Mouse (Mus musculus) large intestine, adult 2 months (tissue): Measurements from ENCODE around the gene Ifna6. TPM values are rescaled to one million over a fixed set of nuclear protein-coding genes. Genes with fewer than 3 reads are reported as not detected.

Source experiments
- DNase-seq: peaks from one replicate; pipeline ENCODE4 v3.0.0-alpha.2; 2012; ENCODE audit warnings: low read depth, low spot score
- WGBS: fragments of 180-500 bp; shearing (Covaris S2); methylation state at CpG from one replicate; pipeline ENCODE4 v1.1.7; 2018; 5-methylcytosine and 5-hydroxymethylcytosine counted together
- polyA plus RNA-seq: library from polyadenylated mRNA; depleted of rRNA; stranded (reverse); fragments of >200 nt; gene quantifications from 2 replicates; pipeline ENCODE4 v1.2.3, GENCODE M21; 2012; rRNA removed

The Ifna6 gene
- polyA plus RNA-seq, 1 experiment: not detected

DNA sequence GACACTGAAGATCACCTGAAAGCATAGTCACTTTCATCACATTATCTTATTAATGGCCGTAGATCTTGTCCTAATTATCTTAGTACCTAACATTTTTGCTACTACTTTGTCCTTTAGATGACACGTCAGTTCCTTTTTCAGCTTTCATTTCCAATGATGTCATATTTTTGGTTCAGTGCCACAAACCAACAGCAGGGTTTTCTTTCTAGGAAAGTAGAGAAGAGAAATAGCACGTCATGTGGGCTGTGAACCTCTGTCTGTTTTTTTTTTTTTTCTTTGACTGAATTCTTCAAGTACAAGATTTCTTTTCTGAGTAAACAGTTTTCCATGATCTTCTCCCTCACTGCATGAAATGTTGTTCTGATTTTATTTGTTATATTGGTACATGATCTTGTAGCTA is 12.8 kb downstream of the Ifna6 start:
- 49% methylated on average over 3 of the region's 3 CpGs for WGBS
- DNase-seq: no peak

DNA sequence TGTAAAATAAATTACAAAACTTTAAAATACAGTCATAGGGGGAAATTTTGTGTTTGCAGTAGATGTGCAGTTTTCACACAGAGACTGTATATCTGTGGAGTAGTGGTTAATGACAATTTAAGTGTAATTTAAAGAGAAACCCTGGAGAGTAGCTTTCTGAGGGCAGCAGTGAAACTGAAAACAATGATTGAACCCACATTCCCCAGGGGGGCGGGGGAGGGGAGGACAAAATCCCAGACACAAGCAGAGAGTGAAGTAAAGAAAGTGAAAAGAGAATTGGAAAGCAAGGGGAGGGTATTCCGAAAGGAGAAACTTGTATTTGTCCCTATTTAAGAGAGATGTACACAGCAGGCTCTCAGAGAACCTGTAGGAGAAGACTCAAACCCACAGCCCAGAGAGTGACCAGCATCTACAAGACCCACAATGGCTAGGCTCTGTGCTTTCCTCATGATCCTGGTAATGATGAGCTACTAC is 14.3 kb downstream of the Ifna6 start, which contains the start of gene Ifna4:
Gene Ifna4 (plus strand): TSS at position 424 of the 474 bp plus-strand sequence.
- DNase-seq: no peak
- 52% methylated on average over 2 of the region's 2 CpGs for WGBS

DNA sequence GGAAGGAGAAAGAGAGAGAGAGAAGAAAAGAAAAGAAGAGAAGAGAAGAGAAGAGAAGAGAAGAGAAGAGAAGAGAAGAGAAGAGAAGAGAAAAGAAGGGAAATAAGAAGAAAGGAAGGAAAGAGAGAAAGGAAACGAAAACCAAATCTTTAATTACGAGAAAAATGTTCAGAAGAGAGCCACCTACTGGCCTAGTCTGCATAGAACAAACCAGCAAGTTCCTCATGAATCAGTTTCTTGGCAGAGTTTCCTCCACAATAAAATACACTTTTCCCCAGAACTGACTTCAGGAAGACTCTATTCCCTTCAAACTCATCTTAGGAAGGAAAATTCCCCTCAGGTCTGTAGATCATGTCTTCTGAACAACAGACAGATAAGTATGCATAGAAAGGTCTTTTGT is 18.1 kb downstream of the Ifna6 start:
- no peak for DNase-seq
- WGBS: 44% methylated on average over 2 of the region's 2 CpGs

DNA sequence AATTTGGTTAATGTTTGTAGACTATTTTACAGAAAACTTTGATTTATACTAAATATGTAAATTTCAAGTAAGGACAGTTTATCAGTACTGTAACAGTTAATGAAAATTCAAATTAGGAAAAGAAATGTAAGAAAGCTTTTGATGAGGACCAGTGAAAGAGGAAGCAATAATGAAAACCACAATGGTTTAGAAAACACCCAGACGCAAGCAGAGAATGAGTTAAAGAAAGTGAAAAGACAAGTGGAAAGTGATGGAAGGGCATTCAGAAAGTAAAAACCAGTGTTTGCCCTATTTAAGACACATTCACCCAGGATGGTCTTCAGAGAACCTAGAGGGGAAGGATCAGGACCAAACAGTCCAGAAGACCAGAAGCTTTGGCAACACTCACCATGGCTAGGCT is 22.5 kb downstream of the Ifna6 start, which contains the start of gene Ifna1:
Gene Ifna1 (plus strand): TSS at position 390 of the 400 bp plus-strand sequence.
- 83% methylated on average over 1 of the region's 1 CpGs for WGBS
- DNase-seq: no peak

DNA sequence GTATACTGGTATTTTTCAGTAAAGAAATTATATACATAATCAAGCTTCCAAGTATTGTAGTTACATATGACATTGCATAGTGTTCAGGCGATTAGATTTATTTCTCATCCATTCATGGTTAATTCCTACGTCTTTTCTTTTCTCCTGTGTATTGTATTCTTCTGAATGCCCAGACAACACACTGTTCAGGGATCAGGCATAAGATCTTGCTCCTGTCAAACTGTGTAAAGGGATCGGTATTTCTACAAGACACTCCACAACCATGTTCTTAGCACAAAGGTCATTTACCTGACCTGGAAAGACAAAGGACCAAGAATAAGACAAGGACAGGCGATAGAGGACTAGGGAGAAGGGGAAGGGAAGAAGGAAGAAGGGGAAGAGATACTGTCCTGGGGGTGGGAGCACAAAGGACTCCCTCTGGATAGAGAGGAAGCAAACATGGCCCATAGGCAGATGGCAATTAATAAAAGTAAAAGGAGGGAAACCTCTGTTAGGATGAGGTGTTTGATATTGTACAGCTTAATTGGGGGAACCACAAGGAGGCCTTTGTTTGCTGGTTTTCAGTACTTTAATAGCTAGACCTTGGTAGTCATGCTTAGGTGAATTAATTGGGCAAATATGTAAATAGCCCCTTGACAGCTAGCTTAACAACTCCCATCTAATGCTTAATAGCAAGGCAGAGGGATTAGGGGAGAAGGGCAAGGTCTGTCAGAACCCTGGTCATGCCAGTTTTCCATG is 24.0 kb downstream of the Ifna6 start:
- WGBS: 77% methylated on average over 4 of the region's 4 CpGs
- no peak for DNase-seq

DNA sequence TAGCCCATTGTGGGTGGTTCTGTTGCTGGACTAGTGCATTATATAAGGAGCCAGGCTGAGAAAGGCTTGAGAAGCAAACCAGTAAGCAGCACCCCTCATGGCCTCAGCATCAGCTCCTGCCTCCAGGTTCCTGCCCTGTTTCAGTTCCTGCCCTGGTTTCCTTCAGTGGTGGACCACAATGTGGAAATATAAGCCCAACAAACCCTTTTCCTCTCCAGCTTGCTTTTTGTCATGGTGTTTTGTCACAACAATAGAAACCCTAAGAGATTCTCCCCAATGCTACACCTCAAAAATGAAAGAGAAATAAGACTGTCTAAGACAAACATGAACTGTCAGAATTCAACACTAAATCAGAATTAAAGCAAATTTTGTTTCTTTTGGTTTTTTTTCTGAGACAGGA is 32.0 kb downstream of the Ifna6 start:
- DNase-seq: no peak

DNA sequence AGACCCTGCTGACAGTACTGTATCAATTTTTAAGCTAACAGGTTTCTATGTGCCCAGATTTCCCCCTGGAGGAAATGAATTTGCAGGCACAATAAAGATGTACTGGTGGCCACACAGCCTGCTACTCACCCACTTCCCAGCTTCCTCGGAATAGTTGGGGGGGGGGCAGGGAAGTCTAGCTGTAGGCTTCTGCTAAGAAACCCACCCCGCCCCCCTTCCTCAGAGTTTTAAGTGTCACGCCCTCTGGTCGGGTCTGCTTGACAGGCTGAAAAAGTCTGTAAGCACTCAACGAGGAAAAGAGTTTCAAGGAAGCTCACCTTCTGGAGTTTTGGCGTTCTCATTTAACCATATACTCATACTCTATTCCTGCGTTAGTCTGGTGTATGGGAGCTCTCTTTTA is 36.1 kb downstream of the Ifna6 start:
- no peak for DNase-seq
- 21% methylated on average over 7 of the region's 7 CpGs for WGBS

DNA sequence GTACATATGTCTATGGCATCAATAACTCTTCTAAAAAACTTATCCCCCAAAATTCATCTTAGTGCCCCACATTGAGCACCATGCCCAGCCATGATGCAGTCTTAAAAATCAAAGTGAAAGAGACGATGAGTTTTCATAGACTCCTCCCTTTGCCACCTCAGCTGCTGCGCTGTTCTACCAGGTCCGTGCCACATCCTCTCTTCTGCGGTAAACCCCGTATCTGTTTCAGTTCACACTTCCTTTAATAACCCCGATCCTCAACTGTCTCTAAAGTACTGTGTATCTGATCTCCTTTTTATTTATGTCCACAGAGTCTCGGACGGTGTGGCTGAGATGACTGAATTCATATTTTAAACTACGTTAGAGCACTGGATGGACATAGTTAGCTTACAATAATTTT is 37.4 kb downstream of the Ifna6 start:
- no peak for DNase-seq
- 70% methylated on average over 9 of the region's 9 CpGs for WGBS

DNA sequence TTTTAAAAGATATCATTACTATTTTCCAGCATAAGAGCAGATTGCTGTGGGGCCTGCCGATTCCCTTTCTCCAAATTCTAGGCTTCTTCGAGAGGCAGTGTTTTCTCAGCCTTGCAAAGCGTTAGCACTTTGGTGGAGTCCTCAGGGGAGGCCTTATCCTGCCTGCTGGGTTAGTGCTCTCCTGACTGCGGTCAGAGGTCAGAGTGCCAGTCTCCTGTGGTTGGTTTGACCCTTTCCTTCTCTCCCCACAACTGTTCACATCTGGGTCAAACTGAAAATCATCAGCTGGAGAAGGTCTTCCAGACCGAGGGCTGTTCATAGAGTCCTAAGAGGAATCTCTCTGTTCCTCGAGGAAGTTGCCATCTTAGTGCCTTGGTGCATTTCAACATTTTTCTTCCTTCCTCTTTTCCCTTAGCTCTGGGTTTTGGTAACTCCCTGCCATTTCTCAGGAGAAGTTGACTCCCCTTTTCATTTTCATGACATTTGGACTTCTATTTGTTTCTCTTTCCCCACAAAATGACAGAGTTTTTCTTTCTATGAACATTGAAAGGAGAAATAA is 37.9 kb downstream of the Ifna6 start:
- DNase-seq: no peak
- 66% methylated on average over 6 of the region's 6 CpGs for WGBS

DNA sequence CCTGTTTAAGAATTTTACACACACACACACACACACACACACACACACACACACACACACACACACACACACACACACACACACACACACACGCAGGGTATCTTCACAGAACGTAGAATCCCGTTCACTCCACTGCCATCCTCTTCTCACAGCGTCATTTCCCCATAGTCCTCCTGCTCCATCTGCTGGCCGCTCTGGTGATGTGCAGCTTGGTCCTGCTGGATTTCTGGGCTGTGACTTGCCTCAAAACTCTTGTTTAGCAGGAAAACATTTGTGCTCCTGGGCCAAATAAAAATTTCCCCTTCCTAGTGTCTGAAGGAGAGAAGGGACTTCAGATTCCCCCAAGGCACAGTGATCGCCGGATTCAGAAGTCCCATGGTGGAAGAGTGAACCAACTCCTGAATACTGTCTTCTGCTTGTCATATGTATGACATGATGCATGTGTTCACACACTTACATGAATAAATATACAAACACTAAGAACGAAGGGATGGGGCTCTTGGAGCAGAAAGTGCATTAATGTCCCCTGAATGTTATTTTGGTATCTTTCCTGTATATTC is 40.2 kb downstream of the Ifna6 start:
- WGBS: under 1% methylated on average over 8 of the region's 8 CpGs
- no peak for DNase-seq

DNA sequence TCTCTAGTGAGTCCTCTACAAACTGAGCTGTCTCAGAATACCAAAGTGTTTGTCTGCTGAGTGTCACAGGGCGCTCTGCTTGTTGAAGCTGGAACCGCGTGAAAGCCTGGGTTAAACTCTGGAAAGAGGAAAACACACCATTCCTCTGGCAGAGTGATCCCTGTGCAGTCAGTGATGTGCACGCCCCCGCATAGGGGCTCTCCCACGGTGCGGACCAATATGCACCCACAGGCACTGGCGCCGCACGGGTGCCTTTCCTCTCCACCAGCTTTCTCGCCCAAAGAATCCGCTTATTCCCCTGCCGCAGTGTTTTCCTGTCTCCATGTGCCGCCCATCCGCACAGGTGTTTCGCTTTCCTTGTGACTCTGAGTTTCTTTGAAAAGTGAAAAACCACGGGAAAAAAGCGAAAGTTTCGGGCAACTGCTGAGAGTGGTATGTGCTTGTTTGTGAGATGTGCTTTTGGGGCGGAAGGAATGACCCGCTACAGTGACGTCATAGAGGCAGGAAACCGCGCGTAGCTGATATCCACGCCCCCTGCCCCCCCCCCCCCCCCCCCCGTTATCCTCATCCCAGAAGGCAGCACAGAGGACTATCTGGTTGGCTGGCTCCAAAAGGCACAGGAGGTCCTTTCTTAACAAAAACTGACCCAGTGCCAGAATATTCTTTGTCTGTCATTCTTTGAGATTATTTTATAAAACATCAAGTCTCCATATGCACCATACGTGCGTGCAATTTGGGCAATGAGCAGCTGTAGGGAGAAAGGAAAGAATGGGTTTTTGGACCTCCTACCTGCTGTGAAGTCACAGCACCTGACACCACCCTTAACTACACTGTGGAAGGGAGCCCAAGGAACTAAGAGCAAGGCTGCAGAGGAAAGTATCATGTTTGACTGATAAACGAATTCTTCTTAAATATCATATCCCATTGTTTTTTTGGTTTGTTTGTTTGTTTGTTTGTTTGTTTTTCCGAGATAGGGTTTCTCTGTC is 41.0 kb downstream of the Ifna6 start:
- WGBS: 6% methylated on average over 31 of the region's 31 CpGs
- no peak for DNase-seq

DNA sequence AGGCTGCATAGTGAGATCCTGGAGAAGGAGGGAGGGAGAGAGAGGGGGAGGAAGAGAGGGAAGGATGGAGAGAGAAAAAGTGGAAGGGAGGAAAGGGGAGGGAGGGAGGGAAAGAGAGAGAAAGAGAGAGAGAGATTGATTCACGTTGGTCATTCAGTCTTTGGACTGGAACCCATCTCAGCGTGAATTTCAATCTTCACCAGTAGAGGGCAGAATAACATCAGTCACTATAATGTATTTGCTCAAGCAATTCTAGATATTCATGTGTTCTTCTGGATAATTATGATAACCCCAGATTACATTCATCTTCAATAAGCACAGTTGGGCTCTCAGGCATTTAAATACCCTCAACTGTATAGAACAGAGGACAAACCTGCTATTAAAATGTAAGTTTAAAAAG is 45.5 kb downstream of the Ifna6 start:
- no peak for DNase-seq
- WGBS: 2% methylated on average over 2 of the region's 2 CpGs

DNA sequence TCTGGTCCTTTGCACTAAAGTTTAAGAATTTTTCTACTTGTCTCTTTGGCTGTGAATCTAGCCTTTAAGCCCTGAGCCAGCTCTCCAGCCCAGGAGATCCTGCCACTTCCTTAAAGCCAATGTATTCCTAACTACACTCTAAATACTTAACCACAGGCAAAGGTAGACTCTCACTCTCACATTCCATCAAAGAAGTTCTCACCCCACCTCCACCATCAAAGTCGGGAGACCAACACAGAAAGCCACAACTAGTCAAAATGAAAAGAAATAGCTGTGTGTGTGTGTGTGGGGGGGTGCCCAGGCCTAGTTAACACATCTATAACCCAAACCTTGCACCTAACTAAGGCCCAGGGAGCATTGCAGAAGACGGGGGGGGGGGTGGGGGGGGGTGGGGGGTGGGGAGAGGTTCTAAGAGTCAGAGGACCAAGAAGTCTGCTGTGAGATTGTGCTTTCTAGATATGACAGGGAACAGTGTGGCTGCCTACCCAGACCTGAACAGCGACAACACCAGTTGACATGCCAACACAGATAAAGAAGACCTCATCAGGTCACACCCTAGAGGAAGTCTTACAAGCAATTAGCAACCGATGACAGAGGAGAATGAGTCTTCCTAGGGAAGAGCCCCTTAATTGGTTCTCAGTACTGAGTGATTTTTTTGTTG is 48.3 kb downstream of the Ifna6 start:
- no peak for DNase-seq

DNA sequence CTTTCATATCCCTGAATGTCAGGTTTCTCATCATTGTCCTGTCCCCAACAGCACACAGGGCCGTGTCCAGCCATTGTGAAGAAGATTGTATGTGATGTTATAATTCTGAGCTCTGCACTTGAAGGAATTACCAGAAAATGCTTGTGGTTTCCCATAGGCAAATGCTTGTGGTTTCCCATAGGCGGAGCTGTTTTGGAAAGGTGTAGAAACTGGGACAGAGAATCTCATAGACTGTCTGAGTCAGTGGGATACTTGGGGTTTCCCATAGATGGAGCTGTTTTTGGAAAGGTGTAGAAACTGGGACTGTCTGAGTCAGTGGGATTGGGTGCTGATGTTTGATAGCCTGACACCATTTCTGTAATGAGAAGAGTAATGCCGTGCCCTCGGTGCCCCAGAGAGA is 49.3 kb downstream of the Ifna6 start:
- no peak for DNase-seq
- 80% methylated on average over 4 of the region's 4 CpGs for WGBS

More for the DNA sequence above, 48.3 kb downstream of the Ifna6 start:
- 58% methylated on average over 4 of the region's 4 CpGs for WGBS

Other genes with a start within 250 kb of the Ifna6 start
- gene Ifna9, start 235.0 kb upstream of the Ifna6 start, polyA plus RNA-seq: not detected in 2 replicates
- gene Ifna12, start 224.0 kb upstream of the Ifna6 start, polyA plus RNA-seq: not detected in 2 replicates
- gene C87499, start 193.0 kb upstream of the Ifna6 start, polyA plus RNA-seq: not detected in 2 replicates
- gene Ifna13, start 183.0 kb upstream of the Ifna6 start, polyA plus RNA-seq: not detected in 2 replicates
- gene Ifna16, start 150.5 kb upstream of the Ifna6 start, polyA plus RNA-seq: not detected in 2 replicates
- not detected in 2 replicates for gene Ifna2, start 143.5 kb upstream of the Ifna6 start, polyA plus RNA-seq
- not detected in 2 replicates for gene Ifnab, start 136.1 kb upstream of the Ifna6 start, polyA plus RNA-seq
- 0.15 and 0.21 TPM in 2 replicates for gene Gm26566, start 105.6 kb upstream of the Ifna6 start, polyA plus RNA-seq
- 7.2 and 12.3 TPM in 2 replicates for gene Klhl9, start 105.0 kb upstream of the Ifna6 start, polyA plus RNA-seq
- gene Gm13271, start 72.5 kb upstream of the Ifna6 start, polyA plus RNA-seq: not detected in 2 replicates
- gene Gm13283, start 67.3 kb upstream of the Ifna6 start, polyA plus RNA-seq: not detected in 2 replicates
- not detected in 2 replicates for gene Gm13290, start 53.6 kb upstream of the Ifna6 start, polyA plus RNA-seq
- gene Gm13289, start 50.5 kb upstream of the Ifna6 start, polyA plus RNA-seq: not detected in 2 replicates
- gene Gm13272, start 47.6 kb upstream of the Ifna6 start, polyA plus RNA-seq: not detected in 2 replicates
- gene Ifnz, start 45.3 kb upstream of the Ifna6 start, polyA plus RNA-seq: not detected in 2 replicates
- not detected in 2 replicates for gene Gm13276, start 41.7 kb upstream of the Ifna6 start, polyA plus RNA-seq
- gene Gm13277, start 38.8 kb upstream of the Ifna6 start, polyA plus RNA-seq: not detected in 2 replicates
- not detected in 2 replicates for gene Gm13278, start 35.9 kb upstream of the Ifna6 start, polyA plus RNA-seq
- gene Gm13275, start 32.9 kb upstream of the Ifna6 start, polyA plus RNA-seq: not detected in 2 replicates
- gene Gm13279, start 30.0 kb upstream of the Ifna6 start, polyA plus RNA-seq: not detected in 2 replicates
- not detected in 2 replicates for gene Gm13285, start 27.8 kb upstream of the Ifna6 start, polyA plus RNA-seq
- gene Gm13287, start 24.2 kb upstream of the Ifna6 start, polyA plus RNA-seq: not detected in 2 replicates
- not detected in 2 replicates for gene Gm13288, start 21.9 kb upstream of the Ifna6 start, polyA plus RNA-seq
- not detected in 2 replicates for gene Ifna7, start 11.2 kb upstream of the Ifna6 start, polyA plus RNA-seq
- gene Ifna11, start 7.5 kb upstream of the Ifna6 start, polyA plus RNA-seq: not detected in 2 replicates
- not detected in 2 replicates for gene Ifna5, start 8.1 kb downstream of the Ifna6 start, polyA plus RNA-seq
- not detected in 2 replicates for gene Ifna4, start 14.4 kb downstream of the Ifna6 start, polyA plus RNA-seq
- not detected in 2 replicates for gene Ifna1, start 22.7 kb downstream of the Ifna6 start, polyA plus RNA-seq
- gene Ifne, start 52.8 kb downstream of the Ifna6 start, polyA plus RNA-seq: not detected in 2 replicates